Mouse (Mus musculus) erythroblast, embryonic 14.5 days (primary cell): Measurements from ENCODE around the gene BC051665.

Experiments
- GATA1 ChIP-seq: IDR thresholded peaks from 2 replicates; pipeline ENCODE4 v1.6.1; 2012; ENCODE audit warnings: low read length, inconsistent platforms, mixed read lengths
- TAL1 ChIP-seq: IDR thresholded peaks from 3 replicates; pipeline ENCODE4 v1.6.1; 2012; ENCODE audit warnings: low read length, inconsistent platforms, mixed read lengths

DNA sequence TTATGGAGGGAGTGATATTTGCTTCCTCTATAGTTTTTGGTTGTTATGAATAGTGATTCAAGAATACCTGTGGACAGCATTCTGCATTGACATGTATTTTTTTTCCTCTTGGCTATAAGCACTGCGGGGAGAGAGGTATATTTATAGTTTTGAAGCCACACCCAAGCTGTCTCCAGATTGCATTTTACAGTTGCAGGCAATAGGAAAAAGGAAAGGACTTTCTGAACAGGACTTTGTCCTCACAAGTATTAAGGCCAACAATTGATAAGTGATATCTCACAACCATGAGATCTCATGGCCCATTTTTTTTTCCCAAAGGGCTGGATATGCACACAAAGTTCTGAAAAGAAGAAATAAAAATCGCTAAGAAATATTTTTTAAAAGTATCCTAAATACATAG is 23.5 kb upstream of the BC051665 start:
- TF ChIP-seq GATA1 (no peak), TAL1 (no peak)
